Mouse (Mus musculus) cerebellum, adult 9-10 months (tissue): ENCODE measurements around the gene Coa3.

ENCODE experiments used
- DNase-seq: peaks from one replicate; pipeline ENCODE4 v3.0.0; 2022

Coa3 gene

GRCm38 (mm10) chr11:101280837-101281236 is 1.9 kb upstream of the Coa3 start:
- no peak for DNase-seq

- no peak for DNase-seq
Observed at GRCm38 (mm10) chr11:101279193-101279569, 267 bp upstream of the Coa3 start.

- DNase-seq, result no peak
Observed at GRCm38 (mm10) chr11:101277381-101278222, 1.3 kb downstream of the Coa3 start.

GRCm38 (mm10) chr11:101276319-101277070 is 2.4 kb downstream of the Coa3 start:
- no peak for DNase-seq

GRCm38 (mm10) chr11:101275309-101275708 is 3.6 kb downstream of the Coa3 start:
- DNase-seq, result no peak

GRCm38 (mm10) chr11:101272446-101272845 is 6.5 kb downstream of the Coa3 start:
- DNase-seq, result no peak

GRCm38 (mm10) chr11:101269577-101270116 is 9.3 kb downstream of the Coa3 start:
- DNase-seq, result no peak

- no peak for DNase-seq
Observed at GRCm38 (mm10) chr11:101265906-101266305, 13.0 kb downstream of the Coa3 start.

- no peak for DNase-seq
Observed at GRCm38 (mm10) chr11:101264954-101265471, 13.9 kb downstream of the Coa3 start.

- DNase-seq, result no peak
Observed at GRCm38 (mm10) chr11:101263989-101264280, 15.0 kb downstream of the Coa3 start.

- no peak for DNase-seq
Observed at GRCm38 (mm10) chr11:101263138-101263988, 15.6 kb downstream of the Coa3 start.

GRCm38 (mm10) chr11:101262272-101262967 is 16.5 kb downstream of the Coa3 start:
- no peak for DNase-seq

- no peak for DNase-seq
Observed at GRCm38 (mm10) chr11:101260826-101261380, 18.0 kb downstream of the Coa3 start.

GRCm38 (mm10) chr11:101259948-101260825 is 18.7 kb downstream of the Coa3 start, which contains the start of gene Wnk4:
TSS of gene Wnk4 (plus strand) at chr11:101260567.
- DNase-seq, result no peak

GRCm38 (mm10) chr11:101259261-101259712 is 19.6 kb downstream of the Coa3 start:
- no peak for DNase-seq

GRCm38 (mm10) chr11:101255826-101256775 is 22.8 kb downstream of the Coa3 start:
- no peak for DNase-seq

GRCm38 (mm10) chr11:101253613-101254389 is 25.1 kb downstream of the Coa3 start, which contains the start of gene Vps25:
TSS of gene Vps25 (plus strand) at chr11:101253707.
- peak; percentile 83 for DNase-seq

GRCm38 (mm10) chr11:101252941-101253340 is 26.0 kb downstream of the Coa3 start:
- DNase-seq, result no peak
